Mouse (Mus musculus) embryonic facial prominence, embryonic 15.5 days (tissue): ENCODE data around the gene Hivep2. TPM values are rescaled to one million over a fixed set of nuclear protein-coding genes. Genes with fewer than 3 reads are reported as not detected.

Experiments used
- ATAC-seq: fragments of 200-750 bp; cut with Nextera tagmentation; 2 replicates; pipeline ENCODE4 v1.8.0; 2017; ENCODE audit warnings: low read depth, moderate TSS enrichment; ENCODE audit not compliant: insufficient number of reproducible peaks, low FRiP score, low TSS enrichment
- H3K27ac ChIP-seq: fragments of 300-500 bp; sonication (generic); replicated peaks from 2 replicates; pipeline ENCODE4 v1.5.1; 2015; ENCODE audit warnings: mild to moderate bottlenecking, inconsistent platforms
- H3K27me3 ChIP-seq: fragments of 300-500 bp; sonication (generic); 2 replicates; pipeline ENCODE4 v1.6.1; 2015; ENCODE audit warnings: inconsistent platforms
- H3K36me3 ChIP-seq: fragments of 300-500 bp; sonication (generic); 2 replicates; pipeline ENCODE4 v1.6.1; 2015; ENCODE audit warnings: mild to moderate bottlenecking, inconsistent platforms
- H3K4me1 ChIP-seq: fragments of 300-500 bp; sonication (generic); 2 replicates; pipeline ENCODE4 v1.6.1; 2015; ENCODE audit warnings: inconsistent platforms
- H3K4me2 ChIP-seq: fragments of 300-500 bp; sonication (generic); replicated peaks from 2 replicates; pipeline ENCODE4 v1.6.1; 2015; ENCODE audit warnings: mild to moderate bottlenecking, inconsistent platforms
- H3K4me3 ChIP-seq: fragments of 300-500 bp; sonication (generic); replicated peaks from 2 replicates; pipeline ENCODE4 v1.5.1; 2015; ENCODE audit warnings: mild to moderate bottlenecking, inconsistent platforms
- H3K9ac ChIP-seq: fragments of 300-500 bp; sonication (generic); 2 replicates; pipeline ENCODE4 v1.6.1; 2015; ENCODE audit warnings: inconsistent platforms
- H3K9me3 ChIP-seq: fragments of 300-500 bp; sonication (generic); replicated peaks from 2 replicates; pipeline ENCODE4 v1.6.1; 2016; ENCODE audit warnings: inconsistent platforms
- WGBS: fragments of 180-500 bp; shearing (Covaris S2); methylation state at CpG from one replicate; pipeline ENCODE4 v1.1.7; 2015; 5-methylcytosine and 5-hydroxymethylcytosine counted together
- polyA plus RNA-seq: library from polyadenylated mRNA; unstranded; fragments of >200 nt; fragmentation: Nextera tagmentation; extraction: Ambion mirVana; gene quantifications from 2 replicates; pipeline ENCODE4 v1.2.1, GENCODE M21; 2015

Hivep2 gene
- polyA plus RNA-seq, 1 experiment from 2014 or later: 10.0 TPM

DNA sequence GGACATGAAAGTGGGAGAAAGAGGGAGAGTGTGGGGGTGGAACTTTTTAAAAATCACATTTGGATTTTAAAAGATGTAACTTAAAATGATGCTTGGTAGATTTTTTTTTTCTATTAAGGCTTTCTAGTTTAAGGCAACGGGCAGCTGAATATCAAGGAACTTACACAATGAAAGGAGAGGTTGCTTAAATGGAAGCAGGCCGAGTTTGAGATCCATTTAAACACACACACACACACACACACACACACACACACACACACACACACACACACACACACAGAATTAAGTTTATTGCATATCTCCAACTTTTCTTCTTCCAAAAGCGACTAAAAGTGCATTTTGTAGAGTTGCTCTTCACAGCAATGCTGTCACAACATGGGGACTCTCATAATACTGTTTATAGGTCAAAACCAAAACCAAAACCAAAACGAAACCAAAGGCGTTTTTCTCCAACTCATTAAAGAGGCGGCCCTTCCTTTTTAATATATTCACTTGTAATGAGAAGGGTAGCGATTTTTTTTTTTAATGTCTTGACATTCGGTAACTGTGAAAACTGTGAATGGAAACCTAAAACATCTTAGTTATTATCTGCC is 1.9 kb upstream of the Hivep2 start:
- Histone ChIP-seq H3K9me3 (no peaks in the 10 kb centered on the region), H3K9ac (no peak overlapping the region), H3K4me3 (peak overlapping the region; percentile 90), H3K27me3 (no peaks in the 10 kb centered on the region), H3K36me3 (no peaks in the 10 kb centered on the region), H3K4me2 (peak overlapping the region; percentile 97), H3K4me1 (0 out of 2 replicates have a peak, but pooled peaks cover 6% of the 10 kb centered on the region), H3K27ac (0 out of 2 replicates have a peak overlapping the region, but pooled peaks have one; percentile 99)
- no peak for ATAC-seq
- 9% methylated on average over 8 of the region's 8 CpGs for WGBS

DNA sequence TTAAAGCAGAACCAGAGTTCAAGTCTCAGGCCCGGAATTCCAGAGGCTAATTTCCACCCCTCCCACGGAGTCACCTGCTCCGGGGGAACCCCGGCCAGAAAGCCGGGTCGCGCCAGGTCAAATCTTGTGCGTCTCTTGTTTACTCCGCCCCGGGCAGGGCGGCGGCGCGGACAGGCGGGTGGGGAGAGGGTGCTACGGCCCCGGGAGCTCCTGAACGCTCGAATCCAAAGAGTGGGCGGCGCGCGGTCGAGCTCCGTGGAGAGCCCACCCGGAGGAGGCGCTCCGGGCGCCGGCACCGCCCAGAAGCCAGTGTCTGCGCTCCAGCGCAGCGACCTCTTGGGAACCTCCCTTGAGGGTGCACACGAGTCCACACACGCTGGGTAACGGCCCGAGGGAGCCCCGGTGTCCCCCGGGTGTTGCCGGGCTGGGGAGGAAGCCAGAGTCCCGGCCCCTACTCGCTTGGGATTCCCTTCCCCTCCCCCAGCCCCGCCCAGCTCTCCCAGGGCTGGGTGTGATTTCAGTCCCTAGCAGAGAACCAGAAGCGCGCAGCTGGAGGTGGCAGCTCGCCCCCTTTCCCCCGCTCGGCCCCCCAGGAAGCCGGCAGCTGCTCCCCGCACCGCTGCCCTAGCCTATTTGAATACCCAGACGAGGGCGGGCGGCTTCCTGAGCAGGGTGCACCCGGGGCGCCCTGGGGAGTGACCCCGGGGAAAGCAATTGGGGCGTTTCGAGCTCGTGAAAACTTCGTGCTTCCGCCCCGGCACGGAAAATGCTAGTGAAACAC is 1.2 kb upstream of the Hivep2 start:
- H3K9me3 ChIP-seq: no peaks in the 10 kb centered on the region
- peak overlapping the region; percentile 90 for H3K4me3 ChIP-seq
- H3K9ac ChIP-seq: peak overlapping the region; percentile 92
- peak overlapping the region; percentile 97 for H3K4me2 ChIP-seq
- 0 out of 2 replicates have a peak, but pooled peaks cover 6% of the 10 kb centered on the region for H3K4me1 ChIP-seq
- H3K27me3 ChIP-seq: no peaks in the 10 kb centered on the region
- H3K27ac ChIP-seq: peak overlapping the region; percentile 99
- WGBS: under 1% methylated on average over 60 of the region's 65 CpGs
- peak; percentile 59 for ATAC-seq
- no peaks in the 10 kb centered on the region for H3K36me3 ChIP-seq

DNA sequence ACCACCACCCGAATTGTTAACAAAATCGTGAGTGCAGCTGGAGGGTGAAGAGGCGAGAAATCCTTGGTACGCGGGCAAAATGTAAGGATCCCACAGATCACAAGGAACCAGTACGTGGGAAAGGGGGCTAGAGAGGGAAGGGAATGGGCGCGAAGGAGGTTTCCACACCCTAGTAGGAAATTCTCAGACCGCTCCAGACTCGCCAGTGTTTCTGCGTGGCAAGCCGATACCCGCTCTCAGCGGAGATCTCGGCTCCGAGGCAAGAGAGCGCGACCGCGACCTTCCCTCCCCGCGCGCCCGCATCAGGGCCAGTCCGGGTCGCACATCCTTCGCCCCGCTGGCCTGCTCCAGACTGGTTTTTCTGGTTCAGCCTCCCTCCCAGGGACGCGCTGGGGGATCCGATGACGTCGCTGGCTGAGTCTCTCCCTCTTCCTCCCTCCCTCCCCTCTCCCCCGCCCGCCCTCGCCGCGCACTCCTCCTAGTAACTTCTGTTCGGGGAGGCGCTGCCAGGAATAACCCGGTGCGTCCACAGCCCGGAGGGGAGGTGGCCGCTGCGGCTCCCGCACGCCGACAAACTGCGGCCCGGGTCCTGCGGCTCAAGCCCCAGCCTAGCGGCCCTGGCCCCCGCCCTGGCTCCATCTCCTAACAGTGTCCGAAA is 430 bp upstream of the Hivep2 start:
- Histone ChIP-seq H3K27me3 (no peaks in the 10 kb centered on the region), H3K4me3 (peak overlapping the region; percentile 90), H3K9me3 (no peaks in the 10 kb centered on the region), H3K4me2 (peak overlapping the region; percentile 97), H3K36me3 (no peaks in the 10 kb centered on the region), H3K27ac (peak overlapping the region; percentile 99), H3K4me1 (0 out of 2 replicates have a peak, but pooled peaks cover 6% of the 10 kb centered on the region), H3K9ac (peak overlapping the region; percentile 92)
- under 1% methylated on average over 53 of the region's 54 CpGs for WGBS
- peak; percentile 87 for ATAC-seq

DNA sequence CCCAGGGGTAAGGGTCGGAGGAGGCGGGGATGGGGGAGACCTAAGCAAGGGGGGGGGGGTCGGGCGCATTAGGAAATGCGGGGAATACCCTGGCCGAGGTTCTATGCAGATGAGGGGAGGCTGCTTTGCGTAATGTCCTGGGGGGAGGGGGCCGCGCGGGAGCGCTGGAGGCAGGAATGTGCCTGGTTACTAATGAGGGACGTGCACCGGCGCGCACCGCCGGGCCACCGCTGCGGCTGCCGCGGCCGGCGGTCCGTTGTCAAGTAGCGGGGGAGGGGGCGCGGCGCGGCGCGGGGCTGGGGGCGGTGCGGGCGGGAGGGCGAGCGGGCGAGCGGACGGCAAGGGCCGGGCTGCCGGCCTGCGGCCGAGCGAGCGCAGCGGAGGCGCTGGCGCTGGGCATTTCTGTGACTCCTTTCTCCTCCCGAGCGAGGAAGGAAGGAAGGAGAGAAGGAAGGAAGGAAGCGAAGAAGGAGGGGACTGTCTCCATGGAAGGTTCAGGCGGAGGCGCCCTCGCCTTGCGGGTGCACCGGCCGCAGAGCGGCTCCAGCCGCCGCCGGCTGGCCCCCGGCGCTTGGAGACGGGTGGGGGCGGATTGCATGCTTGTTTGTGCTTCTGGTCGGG is 1.1 kb downstream of the Hivep2 start:
- no peaks in the 10 kb centered on the region for H3K9me3 ChIP-seq
- H3K4me3 ChIP-seq: peak overlapping the region; percentile 90
- H3K36me3 ChIP-seq: no peaks in the 10 kb centered on the region
- WGBS: 0% methylated on average over 45 of the region's 66 CpGs
- H3K4me2 ChIP-seq: peak overlapping the region; percentile 97
- no peaks in the 10 kb centered on the region for H3K27me3 ChIP-seq
- peak overlapping the region; percentile 92 for H3K9ac ChIP-seq
- 0 out of 2 replicates have a peak, but pooled peaks cover 6% of the 10 kb centered on the region for H3K4me1 ChIP-seq
- peak; percentile 25; the same call in 1 of the 2 replicates for ATAC-seq
- peak overlapping the region; percentile 99 for H3K27ac ChIP-seq

DNA sequence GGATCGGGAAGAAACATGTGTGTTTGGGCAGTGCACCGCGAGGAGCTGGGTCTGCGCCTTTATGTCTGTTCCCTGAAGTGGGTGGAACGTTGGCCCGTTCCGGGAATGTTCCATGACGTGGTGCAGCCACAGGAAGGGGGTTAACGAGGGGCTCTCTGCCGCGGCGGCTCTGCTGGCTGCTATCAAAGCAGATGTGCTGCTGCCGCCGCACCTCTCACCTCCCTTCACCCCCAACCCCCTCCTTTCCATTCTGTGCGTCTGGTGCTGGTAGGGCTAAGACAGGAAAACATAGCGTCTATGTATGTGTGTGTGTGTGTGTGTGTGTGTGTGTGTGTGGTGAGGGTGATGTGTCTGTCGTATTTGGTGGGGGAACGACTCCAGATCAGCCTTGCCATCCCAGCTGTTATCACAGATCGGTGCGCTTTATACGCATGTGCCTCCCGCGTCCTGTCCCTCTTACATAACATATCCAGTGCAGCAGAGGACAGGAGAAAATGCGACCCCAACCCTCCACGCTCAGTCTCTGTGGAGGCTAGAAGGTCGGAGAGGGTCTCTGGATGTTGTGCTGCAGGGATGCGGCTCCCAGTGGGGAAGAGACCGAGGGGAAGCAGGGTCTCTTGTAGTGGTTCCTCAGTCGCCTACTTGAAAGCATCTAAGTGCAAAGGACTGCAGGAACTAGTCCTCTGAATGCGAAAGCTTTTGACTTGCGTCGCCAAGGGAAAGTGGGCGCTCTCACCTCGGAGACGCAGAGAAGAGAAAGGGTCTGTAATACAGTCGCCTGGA is 1.8 kb downstream of the Hivep2 start:
- H3K27me3 ChIP-seq: no peaks in the 10 kb centered on the region
- H3K4me1 ChIP-seq: 0 out of 2 replicates have a peak, but pooled peaks cover 6% of the 10 kb centered on the region
- ATAC-seq: peak; percentile 43
- no peaks in the 10 kb centered on the region for H3K9me3 ChIP-seq
- H3K9ac ChIP-seq: peak overlapping the region; percentile 92
- peak overlapping the region; percentile 90 for H3K4me3 ChIP-seq
- 1% methylated on average over 36 of the region's 36 CpGs for WGBS
- H3K4me2 ChIP-seq: peak overlapping the region; percentile 97
- no peaks in the 10 kb centered on the region for H3K36me3 ChIP-seq
- H3K27ac ChIP-seq: peak overlapping the region; percentile 99

DNA sequence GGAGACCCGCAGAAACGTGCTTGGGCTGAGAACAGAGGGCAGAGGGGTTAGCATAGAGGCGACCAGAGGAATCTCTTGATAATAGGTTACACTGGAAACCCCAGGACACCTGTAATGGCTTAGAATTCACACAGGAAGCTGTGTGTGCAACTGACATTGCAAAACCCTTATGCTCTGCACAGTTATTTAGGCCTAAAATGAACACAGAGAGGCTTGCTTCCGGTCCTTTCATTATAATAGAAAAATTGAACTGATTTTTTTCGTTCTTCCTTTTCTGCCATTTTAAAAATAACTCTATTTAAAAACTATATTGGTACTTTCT is 2.3 kb downstream of the Hivep2 start:
- peak overlapping the region; percentile 90 for H3K4me3 ChIP-seq
- peak overlapping the region; percentile 97 for H3K4me2 ChIP-seq
- no peaks in the 10 kb centered on the region for H3K9me3 ChIP-seq
- no peak for ATAC-seq
- 0 out of 2 replicates have a peak overlapping the region, but pooled peaks have one; percentile 92 for H3K9ac ChIP-seq
- whole genome bisulfite sequencing: 11% methylated on average over 5 of the region's 5 CpGs
- H3K4me1 ChIP-seq: 0 out of 2 replicates have a peak, but pooled peaks cover 6% of the 10 kb centered on the region
- H3K27me3 ChIP-seq: no peaks in the 10 kb centered on the region
- peak overlapping the region; percentile 99 for H3K27ac ChIP-seq
- no peaks in the 10 kb centered on the region for H3K36me3 ChIP-seq

DNA sequence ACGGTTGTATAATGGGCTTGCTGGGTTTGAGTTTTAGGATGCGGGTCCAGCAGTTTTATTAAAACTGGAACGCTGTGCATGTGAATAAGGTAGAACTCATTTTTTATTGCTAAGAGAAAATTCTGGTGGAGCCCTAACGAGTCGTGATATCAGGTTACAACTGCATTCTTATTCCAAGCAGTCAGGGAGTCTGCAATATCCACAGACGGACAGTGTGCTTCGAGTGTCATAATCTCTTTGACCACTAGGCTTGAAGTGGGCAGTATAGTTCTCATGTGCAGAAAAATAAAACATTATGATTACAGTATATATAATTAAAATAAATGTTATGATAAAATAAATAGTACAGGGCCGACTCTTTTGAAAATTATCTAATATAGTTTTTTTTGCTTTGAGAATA is 3.1 kb downstream of the Hivep2 start:
- WGBS: 15% methylated on average over 8 of the region's 8 CpGs
- no peaks in the 10 kb centered on the region for H3K9me3 ChIP-seq
- H3K27me3 ChIP-seq: no peaks in the 10 kb centered on the region
- H3K4me2 ChIP-seq: no peak overlapping the region
- H3K4me1 ChIP-seq: 0 out of 2 replicates have a peak, but pooled peaks cover 6% of the 10 kb centered on the region
- H3K36me3 ChIP-seq: no peaks in the 10 kb centered on the region
- no peak for ATAC-seq
- H3K27ac ChIP-seq: no peak overlapping the region
- 0 out of 2 replicates have a peak overlapping the region, but pooled peaks have one; percentile 1 for H3K4me3 ChIP-seq
- H3K9ac ChIP-seq: no peak overlapping the region

DNA sequence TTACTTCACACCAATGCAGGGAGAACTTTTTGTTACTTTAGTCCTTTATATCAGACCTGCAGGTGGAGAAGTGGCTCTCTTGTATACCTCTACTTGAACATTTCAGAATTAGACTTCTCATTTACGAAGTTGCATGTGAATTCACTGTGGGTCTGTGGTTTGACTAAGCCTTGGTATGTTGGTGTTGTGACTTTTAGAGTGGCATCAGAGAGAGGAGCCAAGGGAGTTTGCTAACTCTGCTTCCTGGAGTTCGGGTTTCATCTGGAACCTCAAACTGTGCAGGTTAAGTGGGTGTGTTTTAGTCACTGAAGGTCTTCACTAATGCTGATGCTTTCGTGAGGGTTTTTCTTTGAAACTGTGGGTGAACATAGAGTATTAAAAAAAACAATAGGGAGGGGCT is 4.4 kb downstream of the Hivep2 start:
- Histone ChIP-seq H3K4me3 (no peak overlapping the region), H3K36me3 (no peaks in the 10 kb centered on the region), H3K27me3 (no peaks in the 10 kb centered on the region), H3K4me2 (no peak overlapping the region), H3K4me1 (0 out of 2 replicates have a peak, but pooled peaks cover 6% of the 10 kb centered on the region), H3K9me3 (no peaks in the 10 kb centered on the region), H3K27ac (no peak overlapping the region), H3K9ac (no peak overlapping the region)
- 69% methylated on average over 3 of the region's 3 CpGs for WGBS
- ATAC-seq: no peak

DNA sequence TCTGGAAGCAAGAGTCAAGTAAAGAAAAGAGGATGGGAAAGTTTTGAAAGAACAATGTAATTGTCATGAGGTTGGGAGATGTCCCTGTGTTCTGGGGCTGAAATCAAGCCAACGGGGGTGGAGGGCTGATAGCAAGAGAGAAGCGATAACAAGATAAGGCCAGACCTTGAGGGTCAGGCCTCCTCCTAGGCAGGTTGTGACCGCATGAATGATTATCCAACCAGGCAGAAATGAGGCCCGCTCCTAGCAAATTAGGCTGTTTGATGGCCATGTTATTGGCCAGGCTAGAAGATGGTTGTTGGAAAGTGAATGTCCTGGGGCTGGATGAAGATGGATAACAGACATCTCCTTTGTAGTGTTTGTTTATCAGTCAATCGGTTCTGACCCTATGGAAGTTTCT is 5.4 kb downstream of the Hivep2 start:
- no peak overlapping the region for H3K4me3 ChIP-seq
- 70% methylated on average over 5 of the region's 5 CpGs for WGBS

DNA sequence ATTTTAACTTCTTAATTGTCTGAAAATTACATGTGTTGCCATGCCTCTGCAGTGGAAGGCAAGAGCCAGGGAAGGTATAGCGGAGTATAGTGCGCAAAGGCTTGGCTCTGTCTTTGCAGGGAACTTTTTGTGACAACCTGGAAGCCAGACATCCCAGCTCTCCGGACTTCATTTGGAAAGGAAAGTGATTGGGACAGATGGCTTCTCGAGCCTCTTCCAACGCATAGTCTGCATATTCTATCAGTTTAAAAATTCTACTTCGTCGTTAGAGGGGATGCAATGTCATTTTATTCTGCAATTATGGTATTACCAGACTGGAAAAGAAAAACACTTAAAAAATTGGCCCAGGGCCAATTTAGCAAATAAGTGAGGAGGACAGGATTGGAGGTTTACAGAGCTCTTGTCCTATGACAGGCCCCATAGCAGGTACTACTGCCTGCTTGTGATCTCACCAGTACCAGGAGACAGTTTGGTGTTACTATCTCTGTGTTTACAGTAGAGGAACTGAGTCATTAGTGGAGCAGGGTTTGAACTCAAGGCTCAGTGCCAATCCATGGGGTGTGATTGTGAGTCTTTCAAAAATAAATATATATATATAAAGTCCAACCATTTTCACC is 7.8 kb downstream of the Hivep2 start:
- H3K9me3 ChIP-seq: no peaks in the 10 kb centered on the region
- H3K4me2 ChIP-seq: no peak overlapping the region
- no peak; the same call in 1 of the 2 replicates for ATAC-seq
- no peaks in the 10 kb centered on the region for H3K36me3 ChIP-seq
- no peak overlapping the region for H3K4me3 ChIP-seq
- H3K27ac ChIP-seq: no peak overlapping the region
- 0 out of 2 replicates have a peak, but pooled peaks cover 3% of the 10 kb centered on the region for H3K4me1 ChIP-seq
- no peak overlapping the region for H3K9ac ChIP-seq
- H3K27me3 ChIP-seq: no peaks in the 10 kb centered on the region
- WGBS: 58% methylated on average over 7 of the region's 7 CpGs

More for the DNA sequence above, 5.4 kb downstream of the Hivep2 start:
- Histone ChIP-seq H3K27ac (no peak overlapping the region), H3K9ac (no peak overlapping the region), H3K27me3 (no peaks in the 10 kb centered on the region), H3K4me1 (0 out of 2 replicates have a peak, but pooled peaks cover 6% of the 10 kb centered on the region), H3K36me3 (no peaks in the 10 kb centered on the region), H3K9me3 (no peaks in the 10 kb centered on the region), H3K4me2 (no peak overlapping the region)
- no peak for ATAC-seq
